Mouse (Mus musculus) left cerebral cortex, postnatal 25 days (tissue): Measurements from ENCODE around the gene Ezh2. TPM values are rescaled to one million over a fixed set of nuclear protein-coding genes. Genes with fewer than 3 reads are reported as not detected.
"Not testable (repeated sequence)": the region's sequence is repeated elsewhere in the genome, so short reads cannot be mapped to it uniquely, and the experiment has no call there.

Experiments used
- DNase-seq, 2 experiments: peaks; one replicate each; pipeline ENCODE4 v3.0.0; 2022; ENCODE audit warnings: low spot score in 2 of 2, mixed read lengths in 1 of 2
- intact Hi-C: fragments of 180-260 bp; cut with DNase I; formaldehyde crosslinking; loops from one replicate; pipeline ENCODE4 v1.15.1; 2025
- total RNA-seq, 2 experiments: library from RNA; stranded (reverse); gene quantifications; 2 replicates each; pipeline ENCODE4 v1.2.3; 2021

The Ezh2 gene
- total RNA-seq: 10 to 100 TPM; 12.4 to 13.1 TPM

DNA sequence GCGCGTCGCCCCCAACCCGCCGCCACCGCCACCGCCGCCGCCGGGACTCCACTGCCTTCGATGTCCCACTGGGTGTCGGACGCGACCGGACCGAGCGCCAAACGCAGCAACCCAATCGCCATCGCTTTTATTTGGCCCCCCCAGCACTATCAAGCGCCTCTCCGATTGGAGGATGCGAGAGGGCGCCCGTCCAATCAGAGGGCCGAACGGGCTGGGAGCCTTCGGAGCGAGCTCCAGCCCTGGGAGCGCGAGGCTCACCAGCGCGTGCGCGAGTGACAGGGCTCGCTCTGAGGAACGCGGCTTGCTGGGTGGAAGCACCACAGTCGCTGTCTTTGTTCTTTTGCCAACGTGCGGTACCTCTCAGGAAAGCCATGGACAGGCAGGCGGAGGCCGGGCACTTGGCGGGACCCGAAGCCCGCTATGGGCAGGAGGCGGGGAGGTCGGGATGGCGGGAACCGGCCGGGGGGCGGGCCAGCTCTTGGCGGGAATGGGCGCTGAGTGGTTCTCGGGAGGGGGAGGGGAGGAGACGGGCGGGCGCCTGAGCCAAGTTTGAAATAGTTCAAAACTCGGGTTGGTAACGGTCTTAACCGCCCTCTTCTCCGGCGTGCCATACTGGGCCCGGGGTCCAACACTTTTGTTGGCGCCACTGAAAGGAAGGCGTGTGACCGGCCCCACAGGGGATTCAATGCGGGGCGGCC, at the start of gene Ezh2:
Gene Ezh2, minus strand, starts transcription at position 416 of the 698 bp plus-strand sequence.
- peak; percentile 96 to 98 for DNase-seq
- intact Hi-C loops: loop anchor here (2.0 kb wide), 1 partner anchor 140 kb away; no protein-coding TSS in a partner anchor

DNA sequence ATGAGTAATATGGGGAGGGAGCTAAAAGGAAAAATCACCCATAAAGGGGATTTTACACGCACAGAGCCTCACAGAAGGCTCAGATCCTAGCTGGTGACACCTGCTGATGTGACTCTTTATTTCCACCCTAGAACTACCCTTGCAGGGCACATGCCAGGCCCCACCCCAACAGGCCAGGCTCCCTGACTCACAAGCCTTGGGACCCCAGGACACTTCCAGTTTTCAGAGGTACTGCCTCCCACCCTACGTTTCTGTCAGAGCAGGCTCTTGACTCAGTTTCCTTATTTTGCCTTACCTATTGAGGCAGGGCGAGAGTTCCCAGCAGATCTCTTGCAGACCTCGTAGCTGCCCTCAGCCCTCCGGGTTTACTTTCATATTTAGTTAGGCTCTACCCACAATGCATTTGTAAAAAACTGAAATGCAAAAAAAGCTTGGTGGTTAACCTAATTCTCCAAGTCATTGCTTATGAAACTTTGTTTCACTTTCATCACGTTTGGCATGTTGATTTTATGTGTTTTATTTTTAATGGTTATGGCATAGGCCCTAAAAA, 41.5 kb upstream of the Ezh2 start:
- intact Hi-C loops: loop anchor here (10.0 kb wide), 1 partner anchor 312 kb away; no protein-coding TSS in a partner anchor

DNA sequence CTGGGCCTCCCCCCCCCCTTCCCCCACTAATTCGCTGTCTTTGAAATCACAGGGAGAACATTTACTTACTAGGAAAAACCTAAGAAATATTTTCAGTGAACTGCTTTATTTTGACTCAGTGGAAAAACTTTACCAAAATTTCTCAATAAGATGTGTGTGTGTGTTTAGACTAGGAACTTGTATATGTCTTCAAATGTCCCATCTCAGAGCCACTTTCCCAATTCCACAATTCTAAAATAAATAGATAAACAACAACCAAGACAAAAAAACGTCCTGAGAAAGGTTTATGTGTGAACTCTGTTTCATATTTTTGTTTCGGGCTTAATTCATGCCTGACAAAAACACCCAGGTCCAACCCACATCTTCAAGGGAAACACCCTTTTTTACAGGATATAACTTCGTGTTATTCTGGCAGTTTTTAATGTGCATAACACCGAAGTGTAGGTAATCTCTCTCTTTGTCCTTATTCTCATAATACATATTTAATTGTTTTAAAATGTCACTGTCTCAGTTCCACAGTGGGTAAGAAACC, 40.9 kb upstream of the Ezh2 start:
- no peak for DNase-seq
- intact Hi-C loops: loop anchor here (10.0 kb wide), 1 partner anchor 311 kb away; no protein-coding TSS in a partner anchor

More for the DNA sequence above, 41.5 kb upstream of the Ezh2 start:
- no peak for DNase-seq

DNA sequence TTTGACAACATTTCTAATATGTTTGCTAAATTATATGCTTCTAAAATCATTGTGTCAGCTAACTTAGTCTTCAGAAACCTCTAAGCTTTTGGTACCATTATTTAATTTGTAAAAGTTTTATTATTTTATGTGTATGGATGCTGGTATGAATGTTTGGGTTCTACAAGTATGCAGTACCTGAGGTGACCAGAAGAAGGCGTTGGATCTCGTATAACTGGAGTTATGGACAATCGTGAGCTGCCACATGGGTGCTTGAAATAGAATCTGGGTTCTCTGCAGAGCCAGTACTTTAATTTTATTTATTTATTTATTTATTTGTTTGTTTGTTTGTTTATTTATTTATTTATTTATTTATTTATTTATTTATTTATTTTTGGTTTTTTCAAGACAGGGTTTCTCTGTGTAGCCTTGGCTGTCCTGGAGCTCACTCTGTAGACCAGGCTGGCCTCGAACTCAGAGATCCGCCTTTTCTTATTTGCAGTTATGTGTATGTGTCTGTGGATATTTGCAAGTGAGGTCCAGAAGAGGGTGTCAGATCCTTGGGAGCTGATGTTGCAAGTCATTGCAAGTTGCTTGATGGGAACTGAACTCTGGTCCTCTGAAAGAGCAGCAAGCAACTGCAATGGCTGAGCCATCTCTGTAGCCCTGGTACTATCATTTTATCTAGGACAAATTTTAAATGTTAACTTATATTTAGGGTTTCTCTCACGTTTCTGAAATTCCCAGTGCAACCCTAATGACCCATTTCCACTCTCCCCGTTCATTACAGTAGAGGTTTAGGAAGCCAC, 40.3 kb upstream of the Ezh2 start:
- intact Hi-C loops: loop anchor here (10.0 kb wide), 1 partner anchor 311 kb away; no protein-coding TSS in a partner anchor
- DNase-seq: no peak

DNA sequence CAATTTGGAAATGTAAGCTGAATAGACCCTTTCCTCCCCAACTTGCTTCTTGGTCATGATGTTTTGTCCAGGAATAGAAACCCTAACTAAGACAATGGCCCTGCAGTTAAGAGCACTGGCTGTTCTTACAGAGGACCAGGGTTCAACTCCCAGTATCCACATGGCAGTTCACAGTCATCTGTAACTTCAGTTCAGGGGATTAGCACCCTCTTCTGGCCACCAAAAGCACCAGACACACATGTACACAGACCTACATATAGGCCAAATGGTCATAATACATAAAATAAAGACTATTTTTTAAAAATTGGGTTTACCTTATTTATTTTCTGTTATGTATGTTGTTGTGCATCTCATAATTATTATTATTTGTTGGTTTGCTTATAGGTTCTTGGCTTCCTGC, 38.3 kb upstream of the Ezh2 start:
- DNase-seq: no peak
- intact Hi-C loops: loop anchor here (10.0 kb wide), 1 partner anchor 309 kb away; no protein-coding TSS in a partner anchor

- intact Hi-C loops: loop anchor here (10.0 kb wide), 1 partner anchor 305 kb away; no protein-coding TSS in a partner anchor
- not testable (repeated sequence) for DNase-seq
These were observed 34.9 kb upstream of the Ezh2 start for GRCm38 (mm10) chr6:47630061-47630460.

DNA sequence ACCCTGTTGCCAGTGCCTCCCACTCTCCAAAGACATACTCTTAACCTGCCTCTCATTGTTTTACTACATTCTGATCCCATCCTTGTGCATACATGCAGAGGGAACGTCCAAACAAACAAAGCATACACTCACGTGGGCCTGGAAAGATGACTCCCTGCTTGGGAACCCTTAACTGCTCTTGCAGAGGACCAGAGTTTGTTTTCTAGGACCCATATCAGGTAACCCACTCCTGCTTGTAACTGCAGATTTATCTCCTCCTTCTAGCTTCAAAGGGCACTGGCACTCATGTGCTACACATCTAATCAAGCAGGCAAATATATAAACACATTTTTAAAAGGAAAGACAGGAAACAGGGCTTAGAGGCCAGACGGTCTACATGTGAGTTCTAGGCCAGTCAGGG, 32.8 kb upstream of the Ezh2 start:
- DNase-seq: no peak
- intact Hi-C loops: no loop called here

DNA sequence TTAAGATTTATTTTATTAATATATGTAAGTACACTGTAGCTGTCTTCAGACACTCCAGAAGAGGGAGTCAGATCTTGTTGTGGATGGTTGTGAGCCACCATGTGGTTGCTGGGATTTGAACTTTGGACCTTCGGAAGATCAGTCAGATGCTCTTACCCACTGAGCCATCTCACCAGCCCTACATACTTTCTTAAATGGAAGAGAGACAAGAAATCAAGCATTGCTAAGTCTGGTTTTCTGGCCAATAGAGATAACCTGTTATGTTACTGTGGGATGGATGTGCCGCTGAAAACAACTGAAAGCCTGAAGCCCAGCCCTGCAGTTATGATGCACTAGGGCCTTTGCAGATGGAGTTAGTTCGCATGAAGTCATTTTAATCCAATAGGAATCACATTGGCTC, 31.8 kb upstream of the Ezh2 start:
- DNase-seq, intact Hi-C loops: not testable (repeated sequence)

GRCm38 (mm10) chr6:47621039-47621438, 25.9 kb upstream of the Ezh2 start:
- intact Hi-C loops: no loop called here
- DNase-seq: no peak

DNA sequence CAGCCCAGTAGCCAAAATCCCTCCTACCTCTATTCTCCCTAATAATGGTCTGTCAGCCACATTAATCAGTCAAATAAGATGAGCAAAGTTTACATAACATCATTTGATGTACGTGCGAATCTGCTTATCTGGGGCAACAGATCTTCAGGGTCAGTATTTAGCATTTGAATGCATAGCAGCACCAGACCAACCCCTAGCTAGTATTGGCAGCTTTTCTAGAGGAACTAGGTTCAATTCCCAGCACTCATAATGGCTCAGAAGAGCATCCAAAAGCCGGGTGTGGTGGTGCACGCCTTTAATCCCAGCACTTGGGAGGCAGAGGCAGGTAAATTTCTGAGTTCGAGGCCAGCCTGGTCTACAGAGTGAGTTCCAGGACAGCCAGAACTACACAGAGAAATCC, 13.2 kb upstream of the Ezh2 start:
- intact Hi-C loops, DNase-seq: not testable (repeated sequence)

DNA sequence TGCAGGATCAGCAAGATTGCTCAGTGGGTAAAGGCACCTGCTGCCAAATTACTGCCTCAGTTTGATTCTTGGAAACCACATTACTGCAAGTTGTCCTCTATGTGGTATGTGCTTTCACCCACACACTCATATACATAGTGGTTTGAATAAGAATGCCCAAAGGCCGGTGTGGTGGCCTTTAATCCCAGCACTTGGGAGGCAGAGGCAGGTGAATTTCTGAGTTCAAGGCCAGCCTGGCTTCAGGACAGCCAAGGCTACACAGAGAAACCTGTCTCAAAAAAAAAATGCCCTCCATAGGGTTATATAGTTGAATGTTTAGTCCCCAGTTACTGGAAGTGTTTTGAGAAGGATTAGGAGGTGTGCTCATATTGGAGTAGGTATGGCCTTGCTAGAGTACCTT, 6.8 kb upstream of the Ezh2 start:
- DNase-seq: no peak
- intact Hi-C loops: no loop called here

GRCm38 (mm10) chr6:47595696-47596095, 555 bp upstream of the Ezh2 start:
- DNase-seq: no peak
- intact Hi-C loops: loop anchor here (2.0 kb wide), 1 partner anchor 141 kb away; no protein-coding TSS in a partner anchor

DNA sequence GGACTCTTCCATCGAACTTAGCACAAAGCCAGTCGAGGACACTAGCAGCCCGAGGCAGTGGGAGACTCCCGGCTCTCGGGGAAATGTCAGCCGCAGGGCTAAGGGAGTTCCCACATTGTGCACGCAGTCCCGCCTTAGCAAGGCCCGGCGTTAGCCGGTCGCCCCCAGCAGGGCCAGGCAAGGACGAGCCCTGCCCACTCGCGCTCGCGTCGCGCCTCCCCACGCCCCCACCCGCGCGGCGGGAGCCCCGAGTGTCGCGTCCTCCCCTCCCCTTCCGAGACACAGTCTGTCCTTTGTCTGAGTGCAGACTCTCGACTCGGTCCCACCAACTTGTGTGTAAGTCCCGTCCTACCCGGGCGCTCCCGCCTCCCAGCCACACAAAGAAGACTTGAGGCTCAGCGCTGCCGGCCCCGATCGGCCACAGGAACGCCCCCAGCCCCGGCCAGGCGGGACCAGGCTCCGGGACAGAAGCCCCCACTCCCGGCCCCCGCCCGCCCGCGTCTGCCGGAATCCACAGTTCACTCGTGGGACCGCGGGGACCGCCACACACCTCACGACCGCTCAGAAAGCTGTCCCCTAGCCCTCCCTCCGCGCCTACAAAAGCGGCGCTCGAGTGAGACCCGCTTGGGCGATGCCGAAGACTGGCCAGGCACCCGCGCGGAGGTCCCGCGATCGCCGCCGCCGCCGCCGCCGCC, 853 bp downstream of the Ezh2 start:
- intact Hi-C loops: loop anchor here (2.0 kb wide), 1 partner anchor 139 kb away; no protein-coding TSS in a partner anchor

GRCm38 (mm10) chr6:47593590-47593989, 1.6 kb downstream of the Ezh2 start:
- DNase-seq: no peak
- intact Hi-C loops: no loop called here

More for the DNA sequence above, 853 bp downstream of the Ezh2 start:
- peak; percentile 63 to 65 for DNase-seq

DNA sequence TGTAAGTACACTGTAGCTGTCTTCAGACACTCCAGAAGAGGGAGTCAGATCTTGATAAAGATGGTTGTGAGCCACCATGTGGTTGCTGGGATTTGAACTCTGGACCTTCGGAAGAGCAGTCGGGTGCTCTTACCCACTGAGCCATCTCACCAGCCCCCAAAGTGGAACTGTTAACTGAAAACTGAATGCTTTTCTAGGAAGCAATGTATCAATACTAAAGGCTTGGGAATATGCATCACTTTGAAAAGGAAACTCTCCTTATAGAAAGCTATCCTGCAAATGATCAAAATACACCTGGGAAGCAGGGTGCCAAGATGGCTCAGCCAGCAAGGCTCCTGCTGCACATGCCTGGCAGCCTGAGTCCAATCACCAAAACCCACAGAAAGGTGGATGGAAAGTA, 7.8 kb downstream of the Ezh2 start:
- DNase-seq, intact Hi-C loops: not testable (repeated sequence)

DNA sequence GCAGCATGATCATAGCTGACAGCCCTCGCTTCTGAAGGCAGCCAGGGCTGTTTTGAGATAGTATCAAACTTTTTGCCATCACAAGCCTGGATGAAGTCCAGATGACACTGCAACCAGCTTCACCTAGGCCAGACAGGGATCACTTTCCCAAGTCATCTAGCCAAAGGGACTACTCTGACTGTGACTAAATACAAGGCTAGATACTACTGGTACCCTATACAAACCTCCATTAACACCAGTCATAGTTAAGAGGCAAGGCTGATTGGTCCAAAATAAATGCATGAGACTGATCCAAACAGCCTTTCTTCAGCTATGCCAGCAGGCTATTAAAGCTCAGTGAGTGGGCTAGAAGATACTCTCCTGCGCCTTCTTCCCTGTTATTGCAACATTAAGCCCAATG, 22.3 kb downstream of the Ezh2 start:
- DNase-seq: no peak
- intact Hi-C loops: no loop called here

- no peak for DNase-seq
- intact Hi-C loops: no loop called here
These were observed 29.7 kb downstream of the Ezh2 start for GRCm38 (mm10) chr6:47565326-47566035.

DNA sequence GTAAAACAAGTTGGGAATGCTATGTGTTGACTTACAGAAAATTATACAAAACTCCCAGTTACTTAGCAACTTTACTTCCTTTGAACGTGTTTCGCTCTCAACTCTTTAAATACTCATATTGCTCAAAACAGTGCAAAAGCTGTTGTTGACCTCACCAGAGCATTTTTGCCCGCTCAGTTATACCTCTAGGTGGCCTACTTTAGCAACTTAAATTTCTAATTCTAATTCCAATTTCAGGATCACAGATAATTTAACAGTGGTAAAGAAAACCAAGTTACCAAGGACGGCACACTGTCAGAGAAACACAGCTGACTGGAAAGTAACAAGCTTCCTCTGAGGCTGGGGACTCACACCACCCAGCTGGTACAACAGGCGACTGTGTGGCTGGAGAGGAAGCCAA, 33.7 kb downstream of the Ezh2 start:
- intact Hi-C loops: no loop called here
- peak in 1 of 2 experiments; percentile 2 for DNase-seq

GRCm38 (mm10) chr6:47560846-47561245, 34.3 kb downstream of the Ezh2 start:
- intact Hi-C loops: no loop called here
- DNase-seq: no peak
